Mouse (Mus musculus): ENCODE measurements around the gene Gm9837. TPM values are rescaled to one million over a fixed set of nuclear protein-coding genes. Genes with fewer than 3 reads are reported as not detected.
A peak's percentile ranks its signal among the peaks of the same experiment; 100 is the strongest.

Gene Gm9837
- polyA plus RNA-seq (2015; fragmentation: Nextera tagmentation; extraction: Ambion mirVana), result not detected in 2 replicates

DNA sequence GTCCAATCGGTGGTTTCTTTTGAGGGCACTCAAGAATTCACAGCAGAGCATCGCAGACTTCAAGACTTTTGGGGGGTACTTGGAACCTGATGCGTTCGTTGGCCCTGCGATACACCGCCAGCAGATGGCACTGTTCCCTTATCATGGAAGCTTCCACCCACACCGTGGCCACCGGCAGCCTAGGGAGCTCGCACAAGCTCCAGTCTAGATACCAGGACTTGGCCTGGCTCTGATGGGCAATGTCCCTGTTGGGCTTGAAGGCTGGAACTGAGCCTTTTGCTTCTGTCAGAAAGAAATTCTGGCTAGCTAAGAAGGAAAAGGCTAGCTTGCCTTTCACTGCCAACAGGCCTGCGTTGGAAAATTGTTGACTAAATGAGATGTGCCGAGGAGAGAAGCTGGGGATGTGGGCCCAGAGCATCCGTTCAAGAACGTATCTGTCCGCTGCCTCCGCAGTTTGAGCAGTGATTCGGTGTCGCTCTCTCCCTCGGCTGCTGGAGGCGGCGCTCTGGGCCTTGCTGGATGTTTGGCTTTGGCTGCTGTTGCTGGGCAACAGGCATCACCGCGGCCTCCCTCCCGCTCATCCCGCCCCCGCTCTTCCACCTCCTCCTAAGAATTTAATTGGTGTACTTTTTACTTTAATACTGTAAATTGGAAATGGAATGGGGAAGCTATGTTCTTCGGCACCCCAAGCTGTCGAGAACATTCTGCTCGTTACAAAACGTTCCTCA lies at the start of gene Gm9837:
Gene Gm9837, minus strand, starts transcription at position 512 of the 728 bp plus-strand sequence.
- Histone ChIP-seq H3K27ac (replicated peaks) (no peak within 1 kb of the TSS), H3K4me3 (peak within 1 kb of the TSS; percentile 35), H3K4me1 (peaks cover 23% of the 10 kb centered on the region), H3K36me3 (no peaks in the 10 kb centered on the region), H3K9ac (peak within 1 kb of the TSS; percentile 40; the same call in 1 of the 2 replicates), H3K4me2 (peak within 1 kb of the TSS; percentile 65), H3K27me3 (replicated peaks) (peaks cover 82% of the 10 kb centered on the region), H3K9me3 (no peaks in the 10 kb centered on the region)
- ATAC-seq (ENCODE audit: extremely low read depth, insufficient number of reproducible peaks, low FRiP score, low TSS enrichment), result 0 out of 2 replicates have a peak, but pooled peaks have one; percentile 34
- WGBS, result 3% methylated on average over 29 of the region's 29 CpGs

DNA sequence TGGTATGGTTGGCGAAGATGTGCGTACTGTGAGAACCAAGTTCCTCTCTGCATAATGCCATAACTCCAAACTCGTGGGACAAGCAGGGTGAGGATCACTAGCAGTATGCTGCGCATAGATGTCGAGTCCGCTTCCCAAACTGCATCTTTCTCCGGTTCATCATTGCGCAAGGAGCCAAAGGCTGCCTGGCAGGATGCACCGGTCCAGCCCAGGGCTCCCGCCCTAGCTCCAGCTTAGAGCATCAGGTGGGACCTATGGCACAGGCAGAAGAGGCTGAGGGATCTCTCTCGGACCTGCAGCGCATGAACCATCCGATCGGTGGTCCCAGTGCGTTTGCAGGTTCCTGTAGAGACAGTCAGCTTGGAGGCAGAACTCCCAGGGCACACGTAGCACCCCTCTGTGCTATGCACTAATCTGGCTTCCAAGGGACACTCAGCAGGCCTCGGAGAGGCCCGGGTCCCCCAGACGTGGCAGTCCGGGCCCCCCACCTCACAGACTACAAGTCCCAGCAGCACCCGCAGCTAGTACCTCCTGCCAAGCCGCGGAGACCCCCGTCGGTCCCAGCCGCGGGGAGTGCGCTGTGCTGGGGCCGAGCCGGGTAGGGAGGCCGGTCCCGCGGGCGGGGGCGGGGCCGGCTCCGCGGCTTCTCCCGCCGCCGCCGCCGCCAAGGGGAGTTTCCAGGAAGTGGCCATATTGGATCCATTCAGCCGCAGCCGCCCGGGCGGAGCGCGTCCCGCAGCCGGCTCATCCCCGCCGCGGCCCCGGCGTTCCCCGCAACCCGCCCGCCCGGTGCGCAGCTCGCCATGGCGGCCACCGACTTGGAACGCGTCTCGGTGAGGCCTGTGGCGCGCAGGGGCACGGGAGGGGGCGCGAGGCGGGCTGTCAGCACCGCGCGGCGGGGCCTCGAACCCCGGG lies 49.2 kb upstream of the Gm9837 start, which contains the start of gene Sept8:
Gene Sept8, plus strand, starts transcription at position 51 of the 915 bp plus-strand sequence.
- Histone ChIP-seq H3K36me3 (no peaks in the 10 kb centered on the region), H3K9ac (peak within 1 kb of the TSS; percentile 95), H3K27ac (replicated peaks) (peak within 1 kb of the TSS; percentile 81), H3K4me1 (peaks cover 48% of the 10 kb centered on the region), H3K27me3 (replicated peaks) (0 out of 2 replicates have a peak, but pooled peaks cover 4% of the 10 kb centered on the region), H3K4me3 (peak within 1 kb of the TSS; percentile 89), H3K9me3 (no peaks in the 10 kb centered on the region), H3K4me2 (peak within 1 kb of the TSS; percentile 79)
- ATAC-seq (ENCODE audit: extremely low read depth, insufficient number of reproducible peaks, low FRiP score, low TSS enrichment), result peak; percentile 68
- WGBS, result 4% methylated on average over 70 of the region's 79 CpGs

DNA sequence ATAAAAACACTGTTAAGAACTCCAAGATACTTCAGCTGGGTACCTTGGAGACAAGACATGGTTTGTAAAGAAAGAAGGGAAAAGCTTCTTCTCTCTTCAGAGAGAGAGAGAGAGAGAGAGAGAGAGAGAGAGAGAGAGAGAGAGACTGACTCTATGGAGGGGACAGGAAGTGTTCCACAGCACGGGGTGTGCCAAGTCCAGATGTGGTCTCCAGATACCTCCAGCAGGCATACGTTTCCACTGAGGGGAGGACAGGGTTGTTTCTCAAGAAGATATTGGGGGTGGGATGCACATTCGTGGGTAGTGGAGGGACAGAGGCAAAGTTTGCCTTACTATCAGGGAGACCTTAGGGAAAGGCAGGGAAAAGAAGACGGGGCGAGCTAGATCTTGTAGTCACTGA lies 48.5 kb upstream of the Gm9837 start:
- H3K4me2 ChIP-seq, result peak overlapping the region; percentile 79

DNA sequence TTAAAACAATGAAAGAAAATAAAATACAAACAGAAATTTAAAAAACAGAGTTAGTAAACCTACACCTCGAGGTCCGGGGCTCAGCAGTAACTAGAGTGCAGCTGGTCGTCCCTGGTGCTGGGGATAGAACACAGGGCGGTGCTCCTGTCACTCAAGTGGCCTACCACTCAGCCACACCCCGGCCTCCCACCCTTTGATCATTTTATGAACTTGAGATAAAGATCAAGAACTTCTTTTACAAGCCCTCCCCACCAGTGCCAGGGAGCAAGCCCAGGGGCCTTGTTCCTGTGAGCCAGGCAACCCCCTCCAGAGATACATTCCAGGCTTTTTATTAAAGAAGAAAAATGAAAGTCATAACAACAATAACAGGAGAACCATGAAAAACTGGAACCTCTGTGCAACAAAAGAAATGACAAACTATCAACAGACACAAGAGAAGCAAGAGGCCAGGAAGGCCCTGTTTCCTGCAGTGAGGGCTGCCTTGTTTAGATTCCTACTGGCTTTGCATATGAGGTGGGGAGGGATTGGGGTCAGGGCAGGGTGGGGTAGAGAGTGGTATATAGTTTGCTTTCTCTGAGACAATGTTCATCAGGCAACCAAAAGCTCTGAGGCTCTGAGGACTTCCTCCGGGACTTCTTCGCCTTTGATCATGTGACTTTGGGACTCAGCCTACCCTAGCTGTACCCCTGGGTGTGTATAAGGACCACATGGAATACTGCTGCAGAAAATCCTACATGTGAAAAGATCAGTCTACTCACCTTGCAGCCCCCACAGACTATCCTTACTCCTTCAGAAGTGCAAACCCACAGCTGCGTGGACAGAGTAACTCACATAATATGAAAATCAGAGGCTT lies 46.7 kb upstream of the Gm9837 start:
- WGBS, result 48% methylated on average over 8 of the region's 8 CpGs
- Histone ChIP-seq H3K9me3 (no peaks in the 10 kb centered on the region), H3K4me3 (no peak overlapping the region), H3K9ac (no peak overlapping the region), H3K27ac (replicated peaks) (no peak overlapping the region), H3K4me1 (peaks cover 26% of the 10 kb centered on the region), H3K36me3 (no peaks in the 10 kb centered on the region), H3K27me3 (replicated peaks) (0 out of 2 replicates have a peak, but pooled peaks cover 4% of the 10 kb centered on the region), H3K4me2 (no peak overlapping the region)
- ATAC-seq (ENCODE audit: extremely low read depth, insufficient number of reproducible peaks, low FRiP score, low TSS enrichment), result no peak

More for the DNA sequence above, 48.5 kb upstream of the Gm9837 start:
- Histone ChIP-seq H3K4me3 (no peak overlapping the region), H3K9me3 (no peaks in the 10 kb centered on the region), H3K27ac (replicated peaks) (no peak overlapping the region), H3K27me3 (replicated peaks) (0 out of 2 replicates have a peak, but pooled peaks cover 4% of the 10 kb centered on the region), H3K4me1 (peaks cover 44% of the 10 kb centered on the region), H3K36me3 (no peaks in the 10 kb centered on the region), H3K9ac (0 out of 2 replicates have a peak overlapping the region, but pooled peaks have one; percentile 24)
- ATAC-seq (ENCODE audit: extremely low read depth, insufficient number of reproducible peaks, low FRiP score, low TSS enrichment), result no peak
- 40% methylated on average over 5 of the region's 5 CpGs for WGBS

DNA sequence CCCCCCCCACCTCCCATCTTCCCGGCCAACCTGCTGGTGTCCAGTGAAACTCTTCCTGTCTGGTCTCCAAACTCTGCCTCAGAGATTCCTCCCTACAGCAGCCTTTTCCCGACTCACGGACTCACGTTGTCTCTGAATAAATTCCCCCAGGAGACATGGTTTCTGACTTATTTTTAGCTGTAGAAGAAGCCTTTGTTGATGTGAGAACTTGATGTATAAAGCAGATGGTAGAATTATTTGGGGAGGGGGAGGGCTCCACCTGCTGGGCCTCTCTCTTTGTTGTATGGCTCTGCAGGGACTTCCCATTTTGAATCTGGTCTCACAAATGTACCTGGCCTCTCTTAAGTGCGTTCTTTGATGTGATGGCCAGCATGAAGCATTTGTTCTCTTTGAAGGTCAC lies 40.1 kb upstream of the Gm9837 start:
- no peak for ATAC-seq (ENCODE audit: extremely low read depth, insufficient number of reproducible peaks, low FRiP score, low TSS enrichment)
- WGBS, result 33% methylated on average over 5 of the region's 5 CpGs
- peaks cover 6% of the 10 kb centered on the region for H3K4me1 ChIP-seq

DNA sequence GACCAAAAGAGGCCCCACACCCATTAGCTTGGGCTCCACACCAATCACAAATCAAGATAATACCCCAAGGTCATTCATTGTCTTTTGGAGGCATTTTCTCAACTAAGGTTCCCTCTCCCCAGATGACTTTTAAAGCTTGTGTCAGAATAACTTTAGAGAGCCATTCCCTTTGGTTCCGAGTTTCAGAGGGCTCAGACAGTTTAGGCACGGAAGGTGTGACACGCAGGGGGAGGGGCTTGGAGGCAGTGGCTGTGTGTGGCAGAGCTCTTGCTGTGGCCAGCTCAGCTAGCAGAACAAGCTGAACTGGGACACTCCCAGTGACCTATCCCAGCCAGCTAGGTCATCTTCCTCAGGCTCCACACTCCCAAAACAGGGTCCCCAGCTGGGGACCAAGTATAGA lies 38.3 kb upstream of the Gm9837 start:
- Histone ChIP-seq H3K9me3 (no peaks in the 10 kb centered on the region), H3K4me2 (no peak overlapping the region), H3K27ac (replicated peaks) (no peak overlapping the region), H3K27me3 (replicated peaks) (no peaks in the 10 kb centered on the region), H3K4me3 (no peak overlapping the region), H3K36me3 (no peaks in the 10 kb centered on the region), H3K9ac (no peak overlapping the region), H3K4me1 (peaks cover 6% of the 10 kb centered on the region)
- no peak for ATAC-seq (ENCODE audit: extremely low read depth, insufficient number of reproducible peaks, low FRiP score, low TSS enrichment)
- 51% methylated on average over 3 of the region's 3 CpGs for WGBS

More for the DNA sequence above, 40.1 kb upstream of the Gm9837 start:
- H3K9ac ChIP-seq, result no peak overlapping the region
- H3K9me3 ChIP-seq, result no peaks in the 10 kb centered on the region
- no peak overlapping the region for H3K27ac ChIP-seq (replicated peaks)
- no peak overlapping the region for H3K4me2 ChIP-seq
- no peaks in the 10 kb centered on the region for H3K36me3 ChIP-seq
- no peak overlapping the region for H3K4me3 ChIP-seq
- no peaks in the 10 kb centered on the region for H3K27me3 ChIP-seq (replicated peaks)

DNA sequence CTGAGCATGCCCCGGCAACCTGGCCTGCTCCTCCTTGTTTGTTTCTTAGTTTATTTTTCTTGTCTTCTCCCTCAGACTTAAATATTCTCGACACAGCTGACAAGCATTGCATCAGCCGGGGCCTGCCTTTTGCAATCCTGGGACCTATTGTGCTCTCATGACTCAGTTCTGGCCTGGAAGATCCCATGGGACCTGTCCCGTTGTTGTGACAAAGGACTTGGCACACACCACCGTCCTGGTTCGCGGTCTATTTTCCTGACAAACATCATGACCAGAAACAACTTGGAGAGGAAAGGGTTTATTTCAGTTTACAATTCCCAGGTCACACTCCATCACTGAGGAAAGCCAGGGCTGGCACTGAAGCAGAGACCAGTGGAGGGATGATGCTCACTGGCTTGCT lies 37.9 kb upstream of the Gm9837 start:
- Histone ChIP-seq H3K4me3 (no peak overlapping the region), H3K27ac (replicated peaks) (no peak overlapping the region), H3K4me2 (no peak overlapping the region), H3K9ac (no peak overlapping the region), H3K4me1 (peaks cover 6% of the 10 kb centered on the region), H3K27me3 (replicated peaks) (no peaks in the 10 kb centered on the region), H3K36me3 (no peaks in the 10 kb centered on the region), H3K9me3 (no peaks in the 10 kb centered on the region)
- ATAC-seq (ENCODE audit: extremely low read depth, insufficient number of reproducible peaks, low FRiP score, low TSS enrichment), result no peak
- WGBS, result 68% methylated on average over 7 of the region's 7 CpGs

DNA sequence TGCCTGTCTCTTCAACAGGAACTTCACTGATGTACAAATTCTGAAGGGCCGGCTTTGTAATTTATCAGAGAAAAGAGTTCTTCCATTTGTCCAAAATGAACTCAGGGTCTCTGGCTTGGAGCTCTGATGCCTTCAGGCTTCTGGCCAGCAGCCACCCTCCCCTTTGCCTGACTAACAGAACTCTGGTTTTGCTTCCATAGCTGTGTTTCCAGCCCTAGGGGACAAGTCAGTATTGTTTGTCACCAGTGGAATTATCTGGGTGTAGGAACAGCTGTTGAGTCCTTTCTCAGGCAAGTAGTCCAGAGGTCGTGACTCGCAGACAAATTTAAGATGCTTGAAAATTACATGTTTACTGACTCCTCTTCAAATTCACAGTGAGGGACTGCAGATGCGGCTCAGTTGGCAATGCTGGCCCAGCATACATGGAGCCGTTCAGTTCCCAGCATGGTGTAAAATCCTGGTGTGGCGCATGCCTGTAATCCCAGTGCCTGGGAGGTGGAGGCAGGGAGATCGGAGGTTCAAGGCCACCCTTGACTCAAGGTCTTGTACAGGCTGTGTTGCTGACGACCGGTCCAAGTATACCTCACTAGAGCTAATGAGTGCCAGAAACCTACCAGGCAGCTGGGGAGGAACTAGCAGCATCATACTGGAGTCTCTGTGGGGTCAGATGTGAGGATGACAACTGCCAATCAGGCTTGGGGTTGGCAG lies 37.0 kb upstream of the Gm9837 start:
- no peak overlapping the region for H3K9ac ChIP-seq
- 85% methylated on average over 9 of the region's 9 CpGs for WGBS
- H3K27ac ChIP-seq (replicated peaks), result no peak overlapping the region
- no peaks in the 10 kb centered on the region for H3K9me3 ChIP-seq
- no peak overlapping the region for H3K4me2 ChIP-seq
- no peak for ATAC-seq (ENCODE audit: extremely low read depth, insufficient number of reproducible peaks, low FRiP score, low TSS enrichment)
- peaks cover 6% of the 10 kb centered on the region for H3K4me1 ChIP-seq
- H3K36me3 ChIP-seq, result no peaks in the 10 kb centered on the region
- H3K27me3 ChIP-seq (replicated peaks), result no peaks in the 10 kb centered on the region
- H3K4me3 ChIP-seq, result no peak overlapping the region

DNA sequence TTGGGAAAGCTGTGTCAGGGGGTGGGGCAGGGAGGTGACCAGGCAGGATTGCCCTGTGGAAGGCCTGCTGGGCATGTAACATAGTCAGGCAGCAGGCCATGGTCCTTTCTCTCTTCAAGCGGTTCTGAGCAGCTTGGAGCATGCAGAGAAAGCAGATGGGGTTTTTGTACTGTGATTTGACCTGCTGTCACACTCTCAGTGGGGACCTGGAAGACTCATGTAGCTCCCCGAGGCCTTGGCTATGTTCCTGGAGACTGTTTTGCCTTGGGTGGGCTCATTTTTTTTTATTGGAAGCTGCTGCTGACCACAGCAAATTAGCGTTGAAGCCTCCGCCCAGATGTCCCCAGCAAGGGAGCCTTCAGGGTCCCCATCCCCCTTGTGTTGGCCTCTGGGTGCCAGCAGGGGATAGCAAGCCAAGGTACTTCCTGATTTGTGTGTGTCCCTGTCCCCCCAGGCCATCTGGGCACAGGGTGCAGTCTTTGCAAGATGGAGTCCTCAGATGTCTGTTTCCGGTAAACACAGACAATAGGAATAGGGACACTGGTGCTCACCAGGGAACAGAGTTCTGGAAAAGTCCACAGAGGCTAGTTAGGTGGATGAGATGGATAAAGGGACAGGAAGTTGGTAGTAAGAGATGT lies 34.9 kb upstream of the Gm9837 start:
- H3K27me3 ChIP-seq (replicated peaks), result 0 out of 2 replicates have a peak, but pooled peaks cover 6% of the 10 kb centered on the region
- H3K4me1 ChIP-seq, result peaks cover 12% of the 10 kb centered on the region
- H3K9ac ChIP-seq, result no peak overlapping the region
- WGBS, result 74% methylated on average over 5 of the region's 5 CpGs
- no peak overlapping the region for H3K4me2 ChIP-seq
- ATAC-seq (ENCODE audit: extremely low read depth, insufficient number of reproducible peaks, low FRiP score, low TSS enrichment), result no peak
- H3K9me3 ChIP-seq, result no peaks in the 10 kb centered on the region
- no peak overlapping the region for H3K4me3 ChIP-seq
- no peak overlapping the region for H3K27ac ChIP-seq (replicated peaks)
- no peaks in the 10 kb centered on the region for H3K36me3 ChIP-seq

DNA sequence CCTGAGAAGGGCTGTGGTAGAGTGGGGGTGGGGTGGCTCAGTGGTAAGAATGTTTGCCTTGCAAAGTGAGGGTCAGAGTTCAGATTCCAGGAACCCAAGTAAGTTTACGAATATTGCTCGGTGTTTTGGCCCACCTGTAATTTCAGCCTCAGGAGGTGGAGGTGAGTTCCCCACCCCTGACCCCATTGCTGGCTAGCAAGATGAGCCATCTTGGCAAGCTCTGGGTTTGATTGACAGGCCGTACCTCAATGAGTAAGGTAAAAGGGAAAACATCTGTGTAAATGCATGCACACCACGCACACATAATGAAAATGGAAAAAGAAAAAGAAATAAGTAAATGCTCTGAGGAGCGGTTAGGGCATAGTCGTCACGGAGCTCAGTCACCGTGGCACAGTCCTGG lies 34.1 kb upstream of the Gm9837 start:
- Histone ChIP-seq H3K4me3 (no peak overlapping the region), H3K27me3 (replicated peaks) (0 out of 2 replicates have a peak, but pooled peaks cover 6% of the 10 kb centered on the region), H3K9ac (no peak overlapping the region), H3K4me1 (peaks cover 10% of the 10 kb centered on the region), H3K27ac (replicated peaks) (no peak overlapping the region), H3K9me3 (no peaks in the 10 kb centered on the region), H3K4me2 (no peak overlapping the region), H3K36me3 (no peaks in the 10 kb centered on the region)
- WGBS, result 84% methylated on average over 8 of the region's 8 CpGs
- no peak for ATAC-seq (ENCODE audit: extremely low read depth, insufficient number of reproducible peaks, low FRiP score, low TSS enrichment)

Data from heart, embryonic 13.5 days (tissue).